Mouse (Mus musculus) A20 (cell line): ENCODE data around the gene Cnot1.

Experiments used
- DNase-seq: peaks from one replicate; pipeline ENCODE4 v3.0.0-alpha.2; 2011; ENCODE audit warnings: low read depth, low spot score

The Cnot1 gene

DNA sequence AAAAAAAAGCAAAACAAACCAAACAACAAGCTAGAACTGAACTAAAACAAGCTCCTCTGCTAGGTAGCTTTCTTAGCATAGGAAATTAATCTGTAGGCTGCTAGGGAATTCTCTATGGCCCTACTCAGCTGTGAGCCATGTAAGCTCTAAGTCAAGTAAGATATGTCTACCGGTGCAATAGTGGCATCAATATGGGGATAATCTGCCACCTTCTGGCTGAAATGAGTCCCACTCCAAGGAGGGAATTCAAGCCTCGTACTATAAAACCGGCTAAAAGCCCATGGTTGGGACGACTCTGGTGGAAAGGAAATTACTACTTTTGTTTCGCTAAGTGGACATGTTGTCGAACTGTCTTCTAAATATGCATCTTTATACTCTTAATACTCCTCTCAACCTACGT, 68.7 kb downstream of the Cnot1 start:
- DNase-seq, result peak; percentile 22

DNA sequence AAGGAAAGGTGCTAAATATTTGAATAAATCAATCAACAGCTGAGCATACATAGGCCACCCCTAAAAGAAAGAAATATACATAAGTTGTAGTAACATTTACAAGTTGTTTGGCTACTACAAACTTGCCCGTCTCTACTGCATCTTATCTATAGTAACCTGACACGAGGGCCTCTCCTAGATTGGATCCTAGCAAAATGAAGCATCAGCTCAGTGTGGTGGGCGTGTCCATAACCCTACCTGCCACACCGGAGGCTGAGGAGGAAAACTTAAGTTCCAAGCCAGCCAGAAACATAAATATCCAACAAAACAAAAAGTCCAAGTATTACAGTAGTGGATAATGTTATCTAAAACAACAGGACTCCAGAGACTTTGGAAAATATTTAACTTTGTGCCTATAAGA, 79.6 kb downstream of the Cnot1 start:
- no peak for DNase-seq

DNA sequence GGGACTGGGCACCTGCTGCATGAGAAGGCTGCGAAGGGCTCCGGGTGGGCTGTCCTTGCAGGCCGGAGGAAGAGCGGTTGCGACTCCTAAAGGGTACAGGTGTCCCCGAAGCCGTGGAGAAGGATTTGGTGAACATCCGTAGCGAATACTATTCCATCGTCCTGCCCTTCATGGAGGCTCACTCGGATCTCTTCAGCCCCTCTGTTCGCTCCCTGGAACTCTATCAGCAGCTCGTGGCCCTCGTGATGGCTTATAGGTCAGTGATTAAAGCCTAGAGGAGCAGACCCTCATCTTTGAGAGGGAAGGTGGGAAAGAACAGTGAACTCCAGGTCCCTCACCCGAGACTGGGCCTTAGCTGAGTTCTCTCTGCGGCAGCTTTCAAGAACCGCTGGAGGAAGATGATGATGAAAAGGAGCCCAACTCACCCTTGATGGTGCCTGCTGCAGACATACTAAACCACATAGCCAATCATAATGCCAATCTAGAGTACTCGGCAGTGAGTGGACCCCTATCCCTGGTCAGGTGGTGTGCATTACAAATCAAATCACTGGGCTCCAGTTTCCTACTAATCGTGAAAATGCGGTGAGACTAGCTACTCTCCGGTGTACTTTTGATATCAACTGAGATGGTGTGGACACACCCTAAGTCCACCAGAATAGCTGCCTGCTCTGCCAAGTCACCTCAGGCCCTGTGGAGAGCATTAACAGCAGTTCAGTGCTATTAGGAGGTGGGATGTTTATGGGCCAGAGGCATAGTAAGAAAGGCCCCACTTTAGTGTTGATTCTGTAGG, 90.5 kb downstream of the Cnot1 start:
- DNase-seq, result peak; percentile 52

DNA sequence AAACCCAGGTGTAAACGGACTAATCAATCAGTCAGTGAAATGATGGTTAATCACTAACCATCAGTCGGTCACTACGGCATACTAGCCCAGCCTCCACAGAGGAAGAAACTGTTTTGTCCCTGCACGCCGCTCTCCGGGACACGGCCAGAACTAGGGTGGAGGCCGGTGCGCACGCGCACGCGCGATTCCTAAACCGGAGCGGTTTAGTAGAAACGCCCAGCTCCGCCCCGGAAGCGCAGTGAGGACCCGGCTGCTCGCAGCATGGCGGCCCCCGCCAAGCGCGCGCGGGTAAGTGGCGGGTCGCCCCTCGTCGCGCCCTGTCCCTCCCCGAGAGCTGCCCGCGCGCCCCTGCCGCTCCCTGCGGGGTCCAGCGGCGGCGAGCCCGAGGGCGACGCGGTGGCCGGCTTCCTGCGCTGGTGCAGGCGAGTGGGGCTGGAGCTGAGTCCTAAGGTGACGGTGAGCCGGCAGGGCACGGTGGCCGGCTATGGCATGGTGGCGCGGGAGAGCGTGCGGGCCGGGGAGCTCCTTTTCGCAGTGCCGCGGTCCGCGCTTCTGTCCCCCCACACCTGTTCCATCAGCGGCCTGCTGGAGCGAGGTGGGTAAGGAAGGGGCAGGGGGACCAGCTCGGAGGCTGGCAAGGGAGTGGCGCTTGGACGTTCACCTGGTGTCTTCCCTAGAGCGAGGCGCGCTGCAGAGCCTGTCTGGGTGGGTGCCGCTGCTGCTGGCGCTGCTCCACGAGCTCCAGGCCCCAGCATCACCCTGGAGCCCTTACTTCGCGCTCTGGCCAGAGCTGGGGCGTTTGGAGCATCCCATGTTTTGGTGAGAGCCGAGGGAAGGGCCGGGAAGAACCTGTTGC, 91.4 kb downstream of the Cnot1 start, which contains the start of gene Setd6:
TSS of gene Setd6 (plus strand) at position 206 of the 856 bp plus-strand sequence.
- peak; percentile 94 for DNase-seq

DNA sequence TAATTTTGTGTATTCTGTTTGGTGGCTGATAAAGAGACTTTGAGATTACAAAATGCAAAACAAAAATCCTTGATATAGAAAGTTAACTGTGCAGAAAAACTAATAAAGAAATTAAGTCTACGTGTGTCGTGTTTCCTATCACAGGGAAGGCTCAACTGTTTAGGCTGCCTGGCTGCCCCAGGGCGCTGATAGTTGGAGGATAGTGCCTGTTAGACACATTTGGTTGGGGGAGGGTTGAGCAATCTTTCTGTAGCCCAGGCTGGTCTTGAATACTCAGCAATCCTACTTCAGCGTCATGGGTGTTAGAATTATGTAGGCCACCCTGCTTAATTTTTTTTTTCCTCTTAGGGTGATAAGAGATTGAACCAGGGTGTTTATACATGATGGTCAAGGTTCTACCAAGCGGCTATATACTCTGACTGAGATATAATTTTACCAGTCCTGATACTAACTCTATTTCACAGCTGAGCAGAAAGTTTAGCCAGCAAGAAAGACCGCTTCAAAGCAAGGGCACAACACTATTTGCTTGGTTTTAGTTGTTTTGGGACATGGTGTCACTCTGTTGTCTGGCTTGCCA, 92.3 kb downstream of the Cnot1 start:
- DNase-seq, result no peak

DNA sequence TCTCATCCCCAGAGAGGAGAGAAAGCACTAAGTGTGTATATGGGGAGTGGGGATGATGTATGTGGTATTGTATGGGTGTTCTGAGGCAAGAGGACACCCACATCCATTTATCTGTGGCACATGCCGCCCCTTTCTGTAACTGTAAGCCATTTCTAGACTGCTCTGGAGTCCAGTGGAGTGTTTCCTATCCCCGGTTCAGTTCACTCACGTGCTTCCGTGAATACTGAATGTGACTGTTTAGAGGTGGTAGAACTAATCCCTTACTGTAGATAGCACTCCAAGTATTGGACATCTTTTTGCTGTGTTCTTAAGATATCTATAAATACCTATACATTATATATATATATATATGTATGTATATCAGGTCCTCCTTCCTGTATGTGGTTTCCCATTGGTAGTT, 92.9 kb downstream of the Cnot1 start:
- no peak for DNase-seq

DNA sequence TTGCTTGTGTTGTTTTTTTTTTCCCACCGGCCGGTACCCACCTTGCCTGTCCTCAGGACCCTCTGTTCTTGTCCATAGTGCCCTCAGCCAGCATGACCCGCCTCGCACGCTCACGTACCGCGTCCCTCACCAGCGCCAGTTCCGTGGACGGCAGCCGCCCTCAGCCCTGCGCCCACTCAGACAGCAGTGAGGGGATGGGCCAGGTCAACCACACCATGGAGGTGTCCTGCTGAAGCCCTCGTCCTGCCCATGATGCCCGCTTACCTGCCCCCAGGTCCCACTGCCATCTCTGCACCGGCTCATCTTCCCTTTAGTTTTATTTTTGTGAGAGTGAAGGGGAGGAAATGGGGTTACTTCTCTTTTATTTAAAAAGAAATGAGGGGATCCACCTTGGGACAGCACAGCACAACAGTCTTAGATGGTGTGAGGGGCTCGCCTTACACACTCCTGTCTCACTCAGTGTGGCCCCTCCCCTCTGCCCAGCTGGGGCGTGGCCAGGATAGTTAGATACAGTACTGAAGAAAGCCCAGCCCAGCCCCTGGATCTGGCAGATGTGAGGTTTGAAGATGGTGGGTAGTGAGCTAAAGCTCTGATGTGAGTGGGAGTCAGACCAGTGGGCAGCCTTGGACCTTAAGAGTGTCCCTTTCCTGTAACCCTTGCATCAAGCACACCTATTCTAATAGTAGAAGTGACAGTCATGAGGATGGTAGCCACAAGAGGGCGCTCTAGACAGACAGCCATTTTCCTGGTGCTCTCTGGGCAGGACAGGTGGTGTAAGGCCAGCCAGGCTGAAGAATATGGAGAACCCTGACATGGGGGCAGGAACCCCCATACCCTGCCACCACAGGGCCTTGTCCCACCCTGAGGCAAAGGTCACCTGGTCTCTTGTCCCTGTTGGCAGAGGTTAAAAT, 93.9 kb downstream of the Cnot1 start:
- peak; percentile 86 for DNase-seq

DNA sequence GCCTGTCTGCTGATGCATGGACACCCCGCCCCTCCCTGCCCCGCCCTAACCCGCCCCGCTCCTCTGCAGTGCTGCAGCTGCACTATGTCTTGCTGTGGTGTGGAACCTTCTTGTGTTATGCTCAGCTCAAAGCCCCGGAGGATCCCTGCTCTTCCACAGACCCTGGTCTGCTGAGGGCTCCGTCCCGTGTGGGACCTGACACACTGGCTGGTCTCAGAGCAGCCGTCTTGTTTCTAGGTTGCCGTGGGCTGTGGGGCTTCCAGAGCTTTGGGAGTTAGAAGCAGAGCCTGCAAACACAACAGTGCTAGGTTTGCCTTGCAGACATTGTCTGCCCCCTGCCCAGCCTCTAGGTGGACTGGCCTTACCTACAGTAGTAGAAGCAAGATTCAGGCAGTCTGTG, 94.9 kb downstream of the Cnot1 start:
- DNase-seq, result no peak

DNA sequence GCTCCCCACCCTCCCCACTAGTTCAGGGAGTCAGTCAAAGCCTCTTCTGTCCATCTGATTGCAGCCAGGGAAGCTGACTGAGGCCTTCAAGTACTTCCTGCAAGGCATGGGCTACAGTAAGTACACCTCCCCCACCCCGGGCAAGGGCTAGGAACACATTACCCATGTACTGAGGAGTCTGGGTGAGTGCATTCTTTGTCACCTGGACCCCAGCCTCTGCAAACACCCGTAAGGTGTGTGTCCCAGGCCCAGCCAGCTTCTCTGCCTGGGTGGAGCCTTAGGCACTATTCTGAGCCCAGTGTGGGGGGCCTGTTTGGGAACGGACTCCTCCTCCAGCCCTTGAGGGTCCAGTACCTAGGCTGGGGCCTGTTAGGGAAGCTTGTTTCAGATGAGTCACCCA, 96.2 kb downstream of the Cnot1 start:
- DNase-seq, result no peak

DNA sequence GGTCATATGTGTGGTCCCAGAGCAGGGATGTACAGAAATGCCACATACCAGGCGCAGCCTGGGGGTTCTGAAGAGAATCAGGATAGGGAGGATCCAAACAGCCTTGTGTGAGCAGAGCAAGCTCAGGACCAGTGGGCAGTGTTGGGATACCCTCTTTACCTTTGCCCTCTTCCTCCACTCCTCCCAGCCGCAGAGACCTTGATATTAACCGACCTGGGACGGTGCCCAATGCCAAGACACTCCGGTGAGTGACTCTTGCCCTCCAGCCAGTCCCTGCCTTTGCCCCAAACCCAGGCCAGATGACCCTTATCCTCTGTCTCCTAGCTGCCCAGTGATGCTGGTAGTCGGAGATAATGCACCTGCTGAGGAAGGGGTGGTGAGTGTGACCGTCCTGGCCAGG, 97.7 kb downstream of the Cnot1 start:
- DNase-seq, result no peak

DNA sequence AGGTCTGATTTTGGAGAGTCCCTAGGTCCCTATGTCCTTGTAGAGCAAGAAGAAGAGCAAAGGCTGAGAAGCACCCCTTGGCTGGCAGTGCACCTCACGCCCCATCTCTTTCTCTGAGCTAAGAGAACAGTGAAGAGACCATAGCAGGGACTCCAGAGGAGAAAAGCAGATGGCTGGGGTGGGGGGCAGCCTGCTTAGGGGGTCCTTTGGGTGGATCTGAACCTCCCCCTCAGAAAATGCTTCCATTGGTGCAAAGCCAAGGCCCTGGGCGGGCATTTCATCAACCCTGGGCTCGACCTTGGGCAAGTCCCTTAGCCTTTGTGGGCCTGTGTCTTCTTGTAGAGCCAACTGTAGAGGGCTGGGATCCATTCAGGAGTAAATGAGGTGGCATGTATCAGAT, 102.7 kb downstream of the Cnot1 start:
- no peak for DNase-seq

DNA sequence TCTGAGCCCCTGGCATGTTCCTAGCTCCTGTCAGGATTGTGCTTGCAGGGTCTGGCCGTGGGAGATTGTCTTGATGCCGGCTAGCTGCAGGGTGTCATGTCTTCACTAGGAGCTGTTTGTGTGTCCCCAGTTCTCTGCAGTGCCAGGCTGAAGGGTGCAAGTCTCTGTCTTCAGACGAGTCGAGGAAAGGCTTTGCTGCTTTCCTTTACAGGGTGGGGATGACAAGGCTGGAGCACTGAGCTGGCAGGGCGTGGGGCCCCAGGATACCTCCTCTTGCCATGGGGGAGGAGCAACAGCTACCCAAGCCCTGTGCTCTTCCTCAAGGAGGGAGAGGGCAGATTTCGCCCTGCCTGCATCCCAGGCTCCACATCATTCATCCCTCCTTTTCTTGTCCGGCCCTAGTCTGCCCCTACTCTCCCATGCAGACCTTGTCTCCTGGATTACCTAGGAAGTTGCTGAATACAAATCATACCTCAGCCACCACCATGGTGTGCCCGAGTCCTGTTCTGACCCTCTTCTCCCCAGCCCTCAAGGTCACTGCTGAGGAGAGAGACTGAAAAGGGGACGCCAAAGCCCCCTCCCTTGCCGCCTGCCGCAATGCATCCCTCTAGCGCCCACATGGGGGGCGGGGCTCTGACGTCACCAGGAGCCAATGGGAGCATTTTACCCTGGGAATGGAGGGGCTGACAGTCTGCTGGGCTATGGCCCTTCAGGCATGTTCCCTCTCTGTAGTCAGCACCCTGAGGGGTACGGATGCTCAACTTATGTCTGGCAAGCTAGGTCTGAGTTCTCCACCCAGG, 103.6 kb downstream of the Cnot1 start:
- no peak for DNase-seq

DNA sequence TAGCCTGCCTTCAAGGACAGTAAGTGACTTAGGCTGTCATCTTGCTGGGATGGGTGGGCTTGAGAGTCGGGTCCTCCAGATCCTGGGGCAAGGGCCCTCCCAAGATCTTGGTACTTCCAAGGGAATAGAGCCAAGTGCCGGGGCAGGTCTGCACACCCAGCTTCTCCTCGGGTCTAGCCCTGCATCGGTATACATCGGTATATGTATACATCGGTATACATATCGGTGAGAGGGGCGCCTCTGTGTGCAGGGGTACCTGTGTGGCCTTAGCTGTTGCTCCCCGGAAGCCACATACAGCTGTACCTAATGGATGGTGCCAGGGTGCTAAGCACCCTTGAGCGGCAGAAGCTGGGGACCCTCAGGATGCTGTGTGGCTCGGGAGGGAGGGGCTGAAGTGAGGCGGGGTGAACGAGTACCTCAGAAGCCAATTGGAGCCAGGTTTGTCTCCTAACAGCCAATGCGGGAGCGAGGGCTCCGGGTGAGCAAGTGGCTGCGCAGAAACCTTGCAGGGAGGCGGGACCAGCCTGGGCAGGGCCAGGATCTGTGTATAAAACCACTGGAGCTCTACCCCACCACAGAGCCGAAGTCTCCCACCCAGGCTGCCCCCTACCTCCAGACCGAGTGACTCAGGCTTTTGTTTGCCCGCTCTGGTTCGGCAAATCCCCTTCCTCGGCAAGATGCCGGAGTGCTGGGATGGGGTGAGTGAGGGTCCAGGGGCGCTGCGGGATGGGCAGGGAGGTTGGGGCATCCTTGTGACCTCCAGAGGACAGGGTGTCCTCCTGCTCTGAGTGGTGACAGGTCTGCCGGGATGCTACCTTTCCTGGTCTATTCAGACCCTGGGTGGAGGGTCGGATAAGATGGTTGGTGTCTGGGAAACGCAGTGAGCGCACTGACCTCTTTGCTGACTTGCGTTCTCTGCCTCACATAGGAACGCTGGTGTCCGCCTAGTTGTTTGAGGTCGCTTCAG, 104.5 kb downstream of the Cnot1 start:
- DNase-seq, result peak; percentile 71

DNA sequence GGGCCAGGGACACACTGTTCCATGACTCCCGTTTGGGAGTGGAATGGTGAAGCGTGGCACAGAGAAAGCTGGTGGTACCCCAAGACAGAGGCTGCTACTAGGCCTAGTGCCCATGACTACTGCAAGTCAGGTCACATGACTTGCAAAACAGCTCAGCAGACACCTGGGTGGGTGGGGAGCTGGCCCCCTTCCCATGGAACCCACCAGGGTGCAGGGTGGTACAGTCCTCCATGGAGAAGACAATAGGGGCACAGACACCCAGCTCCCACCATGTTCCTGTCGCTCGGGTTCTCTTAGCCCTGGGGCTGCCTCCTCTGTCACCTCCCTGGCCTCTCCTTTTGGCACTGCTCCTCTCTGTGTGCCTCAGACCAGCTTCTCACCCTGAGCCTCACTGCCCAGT, 105.5 kb downstream of the Cnot1 start:
- no peak for DNase-seq

DNA sequence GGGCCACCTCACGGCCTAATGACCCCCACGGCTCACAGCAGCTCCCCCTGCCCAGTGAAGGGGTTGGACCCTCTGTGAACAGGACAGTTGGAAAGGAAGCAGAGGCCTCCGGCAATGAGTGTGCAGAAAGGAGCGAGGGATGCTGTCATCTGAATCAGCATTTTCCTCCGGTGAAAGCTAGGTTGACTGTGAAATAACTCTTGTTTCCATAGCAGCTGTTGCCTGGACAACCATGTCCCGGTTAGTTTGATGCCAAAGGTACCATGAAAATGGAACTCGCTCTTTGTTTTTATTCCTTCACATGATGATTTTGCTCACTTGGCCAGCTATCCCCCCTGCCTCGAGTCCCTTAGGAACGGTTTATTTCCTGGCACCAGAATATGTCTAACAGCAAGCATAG, 107.0 kb downstream of the Cnot1 start:
- DNase-seq, result no peak

DNA sequence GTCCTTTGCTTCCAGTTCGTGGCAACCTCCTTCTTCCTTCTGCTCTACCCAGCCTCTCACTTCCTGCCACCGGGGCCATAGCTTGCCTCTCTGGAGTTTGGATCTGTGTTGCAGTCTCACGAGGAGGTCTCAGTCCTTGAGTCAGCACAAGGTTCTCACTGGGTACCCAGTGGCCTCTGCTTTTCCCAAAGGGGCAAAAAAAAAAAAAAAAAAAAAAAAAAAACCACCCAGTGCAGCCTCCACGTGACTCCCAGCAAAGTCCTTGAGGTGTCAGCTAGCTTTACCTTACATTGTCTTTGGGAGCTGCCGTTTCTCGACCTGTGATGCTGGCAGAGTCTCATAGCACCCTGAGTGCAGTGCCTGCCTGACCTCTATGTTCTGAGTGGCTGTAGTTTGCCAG, 109.1 kb downstream of the Cnot1 start:
- no peak for DNase-seq

DNA sequence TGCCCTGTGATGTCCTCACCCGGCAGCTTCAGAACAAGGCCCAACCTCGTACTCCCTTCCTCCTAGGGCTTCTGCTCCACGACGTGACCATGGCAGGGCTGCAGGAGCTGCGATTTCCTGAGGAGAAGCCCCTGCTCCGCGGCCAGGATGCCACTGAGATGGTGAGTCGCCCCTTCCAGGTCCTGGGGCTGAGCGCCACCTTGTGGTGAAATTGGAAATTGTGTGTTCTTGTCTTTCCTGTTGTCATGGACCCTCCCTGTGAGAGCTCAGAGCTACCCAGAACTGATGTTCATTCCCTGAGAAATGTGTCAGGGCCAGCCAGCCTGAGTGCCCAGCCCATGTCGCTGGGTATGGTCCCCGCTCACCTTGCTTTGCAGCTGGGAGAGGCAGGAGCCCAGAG, 110.1 kb downstream of the Cnot1 start:
- peak; percentile 75 for DNase-seq

DNA sequence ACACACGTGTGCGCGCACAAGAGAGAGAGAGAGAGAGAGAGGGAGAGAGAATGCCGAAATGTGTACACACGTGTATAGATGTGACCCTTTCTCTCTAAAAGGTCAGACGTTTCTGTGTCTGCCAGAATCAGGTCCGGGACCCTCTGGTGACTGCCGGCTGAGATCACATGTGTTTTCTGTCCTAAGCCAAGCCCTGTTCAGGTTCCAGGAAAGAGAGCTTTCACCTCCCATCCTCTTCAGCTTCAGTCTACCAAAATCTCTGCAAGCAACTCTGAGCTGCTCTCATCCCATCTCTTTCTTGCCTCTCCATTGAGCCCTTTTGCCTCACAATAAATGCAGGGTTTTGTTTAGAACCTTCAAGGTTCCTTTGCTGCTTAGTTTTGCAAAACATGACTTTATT, 110.6 kb downstream of the Cnot1 start:
- DNase-seq, result no peak

DNA sequence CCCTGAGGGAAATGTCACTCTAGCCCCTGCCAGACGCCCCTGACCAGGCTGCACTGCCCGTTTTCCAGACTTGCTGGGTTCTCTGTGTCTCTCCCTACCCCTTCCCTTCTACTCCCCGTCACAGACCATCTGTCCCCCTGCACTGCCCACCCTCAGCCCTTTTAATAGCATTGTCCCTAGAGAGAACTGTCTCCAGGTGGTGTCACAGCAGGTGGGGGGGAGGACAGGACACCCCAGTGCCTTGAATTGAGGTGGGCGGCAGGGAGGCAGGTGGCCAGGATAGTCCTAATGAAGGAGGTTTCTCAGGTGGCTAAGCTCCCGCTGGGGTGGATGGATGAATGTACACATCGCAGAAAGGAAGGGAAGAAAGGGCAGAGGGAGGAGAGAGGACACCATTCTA, 112.6 kb downstream of the Cnot1 start:
- DNase-seq, result no peak
